Mouse (Mus musculus): ENCODE data around the gene Adgrf1. TPM values are rescaled to one million over a fixed set of nuclear protein-coding genes. Genes with fewer than 3 reads are reported as not detected.

Gene Adgrf1
- polyA plus RNA-seq (2017; shearing (Covaris generic)) = not detected

GRCm38 (mm10) chr17:43270161-43270560 lies at the start of gene Adgrf1:
Adgrf1 (plus strand) TSS chr17:43270329.

DNA sequence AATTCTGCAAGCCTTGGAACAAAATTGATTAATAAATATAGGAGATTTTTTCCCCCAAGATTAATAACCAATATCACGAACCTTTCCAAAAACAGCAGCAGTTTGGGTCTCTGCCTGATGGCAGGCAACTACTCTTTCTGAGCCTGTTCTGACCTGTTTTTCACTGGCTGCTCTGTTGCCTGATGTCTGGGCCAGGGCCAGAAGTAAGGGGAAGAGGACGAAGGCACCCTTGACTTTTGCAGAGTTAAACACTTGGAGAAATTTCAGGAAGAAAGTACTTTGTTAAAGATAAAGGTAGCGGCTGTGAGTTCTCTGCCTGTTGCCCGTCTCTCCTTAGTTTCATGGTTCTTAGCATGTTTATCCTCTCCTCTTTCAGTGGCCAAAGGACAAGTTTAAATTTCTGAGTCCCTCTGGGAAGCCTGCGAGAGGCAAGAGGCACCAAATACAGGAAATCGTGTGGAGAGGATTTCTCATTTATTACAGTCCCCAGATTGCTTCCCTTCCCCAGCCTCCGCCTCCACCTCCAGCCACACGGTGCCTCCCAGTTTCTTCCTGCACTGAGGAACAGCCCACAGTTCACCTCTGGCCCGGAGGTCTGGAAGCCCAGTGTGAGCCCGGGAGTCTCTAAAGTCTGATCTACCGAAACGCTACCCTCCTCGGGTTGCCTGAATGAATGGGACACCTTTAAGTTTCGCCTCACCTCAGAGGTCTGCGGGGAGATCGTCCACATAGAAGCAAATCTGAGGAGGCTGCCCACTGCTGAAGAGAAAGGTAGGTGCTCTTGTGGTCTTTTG lies 89.9 kb downstream of the Adgrf1 start, which contains the start of gene Adgrf5:
TSS of gene Adgrf5 (plus strand) at position 626 of the 794 bp plus-strand sequence.

Other genes with a start within 250 kb of the Adgrf1 start
- gene Adgrf5, start 90.1 kb downstream of the Adgrf1 start, polyA plus RNA-seq (2017; shearing (Covaris generic)) = not detected
- not detected for gene Mep1a, start 232.5 kb downstream of the Adgrf1 start, polyA plus RNA-seq (2017; shearing (Covaris generic))

Measured in CD4-positive, CD25-positive, alpha-beta regulatory T cell, adult 9 weeks (primary cell).